Mouse (Mus musculus) T-helper 2 cell (primary cell): ENCODE results near the gene Rnf5.

Experiments used
- in situ Hi-C: fragments of 300-600 bp; cut with MboI, MseI; formaldehyde crosslinking; loops from one replicate; pipeline ENCODE4 v1.15.1; 2025; ENCODE audit warnings: high pct_unique_total_duplicates

Rnf5 gene

GRCm38 (mm10) chr17:34555483-34555882 is 48.0 kb downstream of the Rnf5 start:
- in situ Hi-C loops = no loop called here
